Comparison of ENCODE assay signal across 21 mouse cellular contexts in the genomic region with DNA sequence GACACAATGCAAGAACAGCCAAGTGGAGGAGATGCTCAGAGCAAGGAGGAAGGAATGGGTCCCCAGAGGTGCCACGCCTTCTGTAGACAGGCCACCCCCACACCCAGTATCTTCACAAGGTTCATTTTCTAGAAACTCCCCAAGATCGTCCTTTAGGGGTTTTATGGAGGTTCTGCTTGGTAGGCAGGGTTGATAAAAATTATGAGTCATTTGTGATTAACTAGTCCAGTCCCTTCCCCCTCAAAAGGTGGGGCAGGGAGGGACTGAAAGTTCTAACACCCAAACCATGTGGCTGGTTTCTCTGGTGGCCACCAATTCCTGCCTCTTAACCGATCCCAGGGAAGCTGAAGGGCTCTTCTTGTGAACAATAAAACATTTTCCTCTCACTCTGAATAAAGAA. TPM values are rescaled to one million over a fixed set of nuclear protein-coding genes. Genes with fewer than 3 reads are reported as not detected.
A peak's percentile ranks its signal among the peaks of the same experiment; 100 is the strongest.
DNase-seq lines count a peak whose midpoint lies in the region; ATAC-seq and TF ChIP-seq lines count a peak whose summit lies in the region.
"Had no signal": no experiment of that assay in that cellular context is flagged by ENCODE, and none has a peak within 500 bp of the region (broad histone marks: within the 10 kb centered on the region; RNA-seq: fewer than 3 reads in every experiment).

No protein-coding gene starts in this region.

- peak overlapping the region; percentile 94 for H3K27ac ChIP-seq in liver, embryonic 12.5 days
- H3K27ac ChIP-seq in liver, embryonic 16.5 days (ENCODE audit: low read length): peak overlapping the region; percentile 10; the same call in 1 of the 2 replicates
- H3K27ac ChIP-seq: embryonic facial prominence, embryonic 12.5 days; forebrain, embryonic 13.5 days; hindbrain, embryonic 10.5 days; hindbrain, embryonic 14.5 days; intestine, embryonic 15.5 days had no signal

- peaks cover 61% of the 10 kb centered on the region for H3K4me1 ChIP-seq in G1E (ENCODE audit: insufficient read depth, low read depth, low read length)
- H3K4me1 ChIP-seq in liver, embryonic 12.5 days: peaks cover 72% of the 10 kb centered on the region
- H3K4me1 ChIP-seq in liver, embryonic 16.5 days (ENCODE audit: control insufficient read depth, low read depth, low read length): peaks cover 55% of the 10 kb centered on the region

- 50% methylated on average over 3 of the region's 3 CpGs for WGBS in liver, embryonic 12.5 days (ENCODE audit: insufficient replicate concordance)
- 21% methylated on average over 3 of the region's 3 CpGs for WGBS in liver, embryonic 16.5 days (ENCODE audit: insufficient replicate concordance)

- H3K9me3 ChIP-seq in G1E (replicated peaks): 0 out of 2 replicates have a peak, but pooled peaks cover 2% of the 10 kb centered on the region
- no peaks in the 10 kb centered on the region for H3K9me3 ChIP-seq in liver, embryonic 12.5 days (replicated peaks)
- H3K9me3 ChIP-seq in liver, embryonic 16.5 days (replicated peaks; ENCODE audit: control insufficient read depth, low read length): no peaks in the 10 kb centered on the region
- H3K9me3 ChIP-seq: embryonic facial prominence, embryonic 12.5 days; forebrain, embryonic 13.5 days; heart, embryonic 12.5 days; intestine, embryonic 15.5 days had no signal

- DNase-seq in G1E (ENCODE audit: low spot score) (no peak), MEL-GATA-1-ER (ENCODE audit: extremely low read depth, low read depth) (peak; percentile 68)
- DNase-seq in lung, adult 18-20 months: no peak
- DNase-seq in cerebellum, postnatal 4 days (ENCODE audit: low spot score in 2 of 2): no peak
- no peak for DNase-seq in right cerebral cortex, postnatal 25 days
- DNase-seq in embryo, embryonic 10 days (ENCODE audit: low spot score): no peak
- DNase-seq: adrenal gland, postnatal 25 days; cerebellum, adult 18-20 months; cerebellum, adult 9-11 months; cerebellum, postnatal 36 days; forebrain, postnatal 0 days; gastrocnemius, postnatal 25 days had no signal

- H3K9ac ChIP-seq in liver, embryonic 12.5 days: peak overlapping the region; percentile 90; the same call in 1 of the 2 replicates
- no peak overlapping the region for H3K9ac ChIP-seq in liver, embryonic 16.5 days (ENCODE audit: low read depth, low read length)
- H3K9ac ChIP-seq: embryonic facial prominence, embryonic 12.5 days; forebrain, embryonic 13.5 days; forebrain, postnatal 0 days; heart, embryonic 12.5 days; hindbrain, embryonic 14.5 days; intestine, embryonic 15.5 days had no signal

- H3K27me3 ChIP-seq in G1E (ENCODE audit: insufficient read depth, low read length): no peaks in the 10 kb centered on the region
- no peaks in the 10 kb centered on the region for H3K27me3 ChIP-seq in liver, embryonic 12.5 days (replicated peaks)
- H3K27me3 ChIP-seq in liver, embryonic 16.5 days (ENCODE audit: control insufficient read depth, insufficient read depth, low read depth, low read length): no peaks in the 10 kb centered on the region

- H3K36me3 ChIP-seq in G1E (replicated peaks): peaks cover 38% of the 10 kb centered on the region
- peaks cover 16% of the 10 kb centered on the region for H3K36me3 ChIP-seq in liver, embryonic 12.5 days
- H3K36me3 ChIP-seq in liver, embryonic 16.5 days (ENCODE audit: control insufficient read depth, insufficient read depth): no peaks in the 10 kb centered on the region
- H3K36me3 ChIP-seq: embryonic facial prominence, embryonic 12.5 days; heart, embryonic 12.5 days; hindbrain, embryonic 10.5 days; intestine, embryonic 15.5 days had no signal

- H3K4me2 ChIP-seq in liver, embryonic 12.5 days: peak overlapping the region; percentile 87
- peak overlapping the region; percentile 84 for H3K4me2 ChIP-seq in liver, embryonic 16.5 days (ENCODE audit: low read depth, low read length)
- H3K4me2 ChIP-seq: embryonic facial prominence, embryonic 12.5 days; forebrain, embryonic 13.5 days; heart, embryonic 12.5 days; hindbrain, embryonic 14.5 days; intestine, embryonic 15.5 days had no signal

- no peak for TF ChIP-seq CTCF in G1E (IDR thresholded peaks at IDR 0.05; ENCODE audit: low read depth, low read length)

- H3K4me3 ChIP-seq in G1E (ENCODE audit: low read depth, low read length): peak overlapping the region; percentile 46; the same call in 1 of the 2 replicates
- H3K4me3 ChIP-seq in liver, embryonic 12.5 days: peak overlapping the region; percentile 90; the same call in 1 of the 2 replicates
- H3K4me3 ChIP-seq in liver, embryonic 16.5 days (ENCODE audit: low read depth, low read length): no peak overlapping the region
- H3K4me3 ChIP-seq: embryonic facial prominence, embryonic 12.5 days; forebrain, embryonic 13.5 days; heart, embryonic 12.5 days; hindbrain, embryonic 10.5 days; intestine, embryonic 15.5 days had no signal

- no peak for ATAC-seq in G1E (ENCODE audit: extremely low read depth, insufficient number of reproducible peaks, low FRiP score, poor library complexity, severe bottlenecking)
- ATAC-seq in liver, embryonic 12.5 days: no peak
- no peak for ATAC-seq in liver, embryonic 16.5 days (ENCODE audit: low read depth)
- ATAC-seq: activated CD4-positive, CD25-positive, alpha-beta regulatory T cell, adult 4 months; forebrain, embryonic 13.5 days; forebrain, postnatal 0 days; intestine, embryonic 15.5 days had no signal

RNA-seq across cellular contexts. Expression of a gene that starts 3.3 kb away (rescaled TPM):
- total RNA-seq in G1E (2014; fragmentation: Nextera tagmentation) (14.7 and 18.9 TPM in 2 replicates), G1E (2017) (5.9 and 6.6 TPM in 2 replicates)
- polyA plus RNA-seq in G1E (2012): 5.2 and 6.1 TPM in 2 replicates
- 14.3 and 15.8 TPM in 2 replicates for polyA plus RNA-seq in liver, embryonic 12.5 days (2016; fragmentation: Nextera tagmentation; extraction: Ambion mirVana)
- 12.8 and 14.1 TPM in 2 replicates for polyA plus RNA-seq in liver, embryonic 16.5 days (2015; fragmentation: Nextera tagmentation; extraction: Ambion mirVana)
- polyA plus RNA-seq: activated CD4-positive, CD25-positive, alpha-beta regulatory T cell, adult 4 months had no signal

RNA-seq across cellular contexts. Expression of a gene that starts 3.7 kb away (rescaled TPM):
- total RNA-seq in G1E (2014; fragmentation: Nextera tagmentation) (24.4 and 24.7 TPM in 2 replicates), G1E (2017) (30.0 and 32.5 TPM in 2 replicates)
- polyA plus RNA-seq in G1E (2012): 0.86 TPM in 2 replicates
- 15.1 and 15.2 TPM in 2 replicates for polyA plus RNA-seq in liver, embryonic 12.5 days (2016; fragmentation: Nextera tagmentation; extraction: Ambion mirVana)
- 11.0 TPM in 2 replicates for polyA plus RNA-seq in liver, embryonic 16.5 days (2015; fragmentation: Nextera tagmentation; extraction: Ambion mirVana)
